Mouse (Mus musculus) CH12.LX (cell line): Measurements from ENCODE around the gene Max. TPM values are rescaled to one million over a fixed set of nuclear protein-coding genes. Genes with fewer than 3 reads are reported as not detected.

Experiments
- DNase-seq: peaks from one replicate; pipeline ENCODE4 v3.0.0-alpha.2; 2013; ENCODE audit errors: extremely low read depth
- H3K27ac ChIP-seq: 2 replicates; pipeline ENCODE4 v1.5.1; 2012; ENCODE audit warnings: low read depth, mild to moderate bottlenecking, control low read depth, moderate library complexity; ENCODE audit not compliant: insufficient read depth
- H3K27me3 ChIP-seq: replicated peaks from 2 replicates; pipeline ENCODE3; 2012; ENCODE audit warnings: inconsistent platforms
- H3K36me3 ChIP-seq, 2 experiments: replicated peaks in 1 of 2; 2 replicates each; pipeline versions ENCODE3 to v1.6.1; 2012; ENCODE audit warnings: inconsistent platforms in 1 of 2, low read length in 1 of 2, mild to moderate bottlenecking in 1 of 2, mixed read lengths in 1 of 2, moderate library complexity in 1 of 2; ENCODE audit not compliant: control insufficient read depth in 1 of 2, insufficient read depth in 1 of 2
- H3K4me1 ChIP-seq, 2 experiments: 2 replicates each; pipeline ENCODE4 v1.6.1; 2012; ENCODE audit warnings: inconsistent platforms in 1 of 2, moderate library complexity in 1 of 2; ENCODE audit not compliant: insufficient read depth in 2 of 2, control insufficient read depth in 1 of 2
- H3K4me2 ChIP-seq: 2 replicates; pipeline ENCODE4 v1.6.1; 2012; ENCODE audit warnings: low read depth, mild to moderate bottlenecking, control low read depth; ENCODE audit not compliant: poor library complexity, insufficient read depth, severe bottlenecking
- H3K4me3 ChIP-seq, 3 experiments: fragments of 150-350 bp in 1 of 3; sonication (generic) in 1 of 3; replicated peaks in 1 of 3; 2 replicates each; pipeline versions ENCODE3 to v1.5.1; 2011 to 2012; ENCODE audit warnings: low read depth in 2 of 3, low read length in 2 of 3, mild to moderate bottlenecking in 2 of 3, moderate library complexity in 2 of 3, control low read depth in 1 of 3, improper control_type of control experiment in 1 of 3, inconsistent platforms in 1 of 3, mixed read lengths in 1 of 3; ENCODE audit not compliant: poor library complexity in 1 of 3
- H3K79me2 ChIP-seq: replicated peaks from 2 replicates; pipeline ENCODE4 v1.6.1; 2012; ENCODE audit warnings: mild to moderate bottlenecking, moderate library complexity; ENCODE audit not compliant: control insufficient read depth, poor library complexity, insufficient read depth, severe bottlenecking; ENCODE audit errors: extremely low read depth
- H3K9ac ChIP-seq: 2 replicates; pipeline ENCODE4 v1.6.1; 2012; ENCODE audit warnings: low read depth, mild to moderate bottlenecking, control low read depth, moderate library complexity; ENCODE audit not compliant: insufficient read depth
- H3K9me3 ChIP-seq: replicated peaks from 2 replicates; pipeline ENCODE3; 2012; ENCODE audit warnings: low read length, inconsistent platforms, mixed read lengths
- CHD1 ChIP-seq: IDR thresholded peaks from 2 replicates; pipeline ENCODE4 v1.6.1; 2012; ENCODE audit warnings: low read depth, low read length, improper control_type of control experiment, inconsistent platforms
- ELF1 ChIP-seq: IDR thresholded peaks from 2 replicates; pipeline ENCODE4 v1.6.1; 2014; ENCODE audit warnings: low read depth, mild to moderate bottlenecking, inconsistent platforms, low read length, improper control_type of control experiment
- EP300 ChIP-seq: IDR thresholded peaks from 2 replicates; pipeline ENCODE4 v1.6.1; 2011; ENCODE audit warnings: low read length, improper control_type of control experiment
- HCFC1 ChIP-seq: IDR thresholded peaks from 2 replicates; pipeline ENCODE4 v1.6.1; 2012; ENCODE audit warnings: low read depth, mild to moderate bottlenecking, inconsistent platforms, low read length, improper control_type of control experiment
- IRF4 ChIP-seq: IDR thresholded peaks from 2 replicates; pipeline ENCODE4 v1.6.1; 2014; ENCODE audit warnings: low read depth, mild to moderate bottlenecking, inconsistent platforms, low read length, improper control_type of control experiment
- JUND ChIP-seq: conservative IDR thresholded peaks from 2 replicates; pipeline ENCODE4 v1.6.1; 2011; ENCODE audit warnings: low read depth, low read length, improper control_type of control experiment
- KAT2A ChIP-seq: IDR thresholded peaks from 2 replicates; pipeline ENCODE4 v1.6.1; 2012; ENCODE audit warnings: low read length, improper control_type of control experiment, inconsistent platforms; ENCODE audit not compliant: insufficient replicate concordance
- MAFK ChIP-seq: IDR thresholded peaks from 2 replicates; pipeline ENCODE4 v1.6.1; 2011; ENCODE audit warnings: low read length, improper control_type of control experiment; ENCODE audit not compliant: insufficient replicate concordance
- MAZ ChIP-seq: IDR thresholded peaks from 2 replicates; pipeline ENCODE4 v1.6.1; 2012; ENCODE audit warnings: low read depth, mild to moderate bottlenecking, inconsistent platforms, low read length, improper control_type of control experiment, moderate library complexity
- MXI1 ChIP-seq: IDR thresholded peaks from 2 replicates; pipeline ENCODE4 v1.6.1; 2011; ENCODE audit warnings: mild to moderate bottlenecking, low read depth, low read length, improper control_type of control experiment
- POLR2A ChIP-seq: IDR thresholded peaks from 2 replicates; pipeline ENCODE4 v1.6.1; 2011; ENCODE audit warnings: low read depth, mild to moderate bottlenecking, improper control_type of control experiment, low read length
- RCOR1 ChIP-seq: conservative IDR thresholded peaks from 2 replicates; pipeline ENCODE4 v1.6.1; 2012; ENCODE audit warnings: low read depth, mild to moderate bottlenecking, inconsistent platforms, low read length, improper control_type of control experiment
- SMC3 ChIP-seq: IDR thresholded peaks from 2 replicates; pipeline ENCODE4 v1.6.1; 2011; ENCODE audit warnings: low read depth, low read length, improper control_type of control experiment
- UBTF ChIP-seq: IDR thresholded peaks from 2 replicates; pipeline ENCODE4 v1.6.1; 2012; ENCODE audit warnings: low read depth, mild to moderate bottlenecking, inconsistent platforms, low read length, improper control_type of control experiment, moderate library complexity
- USF1 ChIP-seq: IDR thresholded peaks from 2 replicates; pipeline ENCODE4 v1.6.1; 2014; ENCODE audit warnings: low read depth, mild to moderate bottlenecking, inconsistent platforms, low read length, improper control_type of control experiment
- ZC3H11A ChIP-seq: IDR thresholded peaks from 2 replicates; pipeline ENCODE4 v1.6.1; 2012; ENCODE audit warnings: low read depth, mild to moderate bottlenecking, inconsistent platforms, low read length, improper control_type of control experiment
- ZNF384 ChIP-seq: IDR thresholded peaks from 2 replicates; pipeline ENCODE4 v1.6.1; 2012; ENCODE audit warnings: low read depth, low read length, improper control_type of control experiment, inconsistent platforms
- dilution Hi-C: fragments of 300-500 bp; cut with MboI; formaldehyde crosslinking; loops from 2 replicates; pipeline ENCODE4 v1.14.3; 2020; ENCODE audit warnings: low sequenced_read_pairs; ENCODE audit not compliant: extremely low pct_unique_long_range_greater_than_20kb, extremely low pct_ligation_motif_present
- in situ Hi-C: fragments of 300-500 bp; cut with MboI; formaldehyde crosslinking; loops from 3 replicates; pipeline ENCODE4 v1.14.3; 2019; ENCODE audit warnings: low sequenced_read_pairs, low pct_ligation_motif_present, low pct_unique_long_range_greater_than_20kb, mixed read lengths
- polyA plus RNA-seq: library from polyadenylated mRNA; unstranded; fragments of >175 nt; gene quantifications from 2 replicates; pipeline ENCODE4 v1.2.1, GENCODE M21; 2012; ENCODE audit warnings: low read depth; ENCODE audit not compliant: insufficient read length
- total RNA-seq, 2 experiments: library from RNA; depleted of rRNA; stranded (reverse); fragments of 300-350 nt in 1 of 2; fragments of >200 nt in 1 of 2; gene quantifications; 2 replicates each; pipeline ENCODE4 v1.2.3; 2012 to 2014

The Max gene
- total and polyA plus RNA-seq, 3 experiments = 23.9 to 128 (median 69.6) TPM

GRCm38 (mm10) chr12:76972669-76973068, 10.7 kb upstream of the Max start:
- Histone ChIP-seq H3K36me3 (no peaks in the 10 kb centered on the region), H3K4me1 (no peaks in the 10 kb centered on the region), H3K4me3 (no peak overlapping the region), H3K79me2 (no peaks in the 10 kb centered on the region), H3K4me2 (no peak overlapping the region), H3K27ac (no peak overlapping the region), H3K9me3 (peaks cover 3% of the 10 kb centered on the region), H3K27me3 (no peaks in the 10 kb centered on the region), H3K9ac (no peak overlapping the region)
- no peak for TF ChIP-seq SMC3
- TF ChIP-seq MAFK = no peak
- TF ChIP-seq JUND = no peak
- no peak for TF ChIP-seq ELF1
- TF ChIP-seq KAT2A = no peak
- no peak for TF ChIP-seq USF1
- DNase-seq = no peak
- in situ Hi-C loops = no loop called here
- dilution Hi-C loops = no loop called here

GRCm38 (mm10) chr12:76972241-76972640, 10.2 kb upstream of the Max start:
- dilution Hi-C loops (no loop called here), in situ Hi-C loops (no loop called here)
- H3K27ac ChIP-seq = no peak overlapping the region
- H3K9me3 ChIP-seq = peaks cover 3% of the 10 kb centered on the region
- no peak overlapping the region for H3K9ac ChIP-seq
- no peaks in the 10 kb centered on the region for H3K36me3 ChIP-seq
- no peaks in the 10 kb centered on the region for H3K79me2 ChIP-seq
- no peak for TF ChIP-seq MAFK
- no peak for TF ChIP-seq EP300
- TF ChIP-seq POLR2A = no peak
- no peak for TF ChIP-seq KAT2A
- TF ChIP-seq ZNF384 = no peak
- TF ChIP-seq RCOR1 = no peak
- no peak for TF ChIP-seq MAZ
- no peak for TF ChIP-seq HCFC1
- no peak for TF ChIP-seq ZC3H11A
- no peak for TF ChIP-seq CHD1
- no peak for TF ChIP-seq SMC3
- no peak for TF ChIP-seq MXI1
- no peak for TF ChIP-seq UBTF
- no peak for TF ChIP-seq IRF4
- no peak for DNase-seq
- H3K4me1 ChIP-seq = no peaks in the 10 kb centered on the region
- no peak overlapping the region for H3K4me3 ChIP-seq
- no peak overlapping the region for H3K4me2 ChIP-seq
- no peaks in the 10 kb centered on the region for H3K27me3 ChIP-seq
